Mouse (Mus musculus) spleen, adult 2 months (tissue): ENCODE measurements around the gene Pdha1. TPM values are rescaled to one million over a fixed set of nuclear protein-coding genes. Genes with fewer than 3 reads are reported as not detected.

ENCODE experiments used
- DNase-seq, 2 experiments: peaks; one replicate each; pipeline versions ENCODE4 v3.0.0 to v3.0.0-alpha.2; 2012 to 2021; ENCODE audit warnings: low spot score in 2 of 2, low read depth in 1 of 2
- H3K27ac ChIP-seq: fragments of 200-500 bp; 2 replicates; pipeline ENCODE4 v1.5.1; 2012; ENCODE audit warnings: low read length, inconsistent platforms; ENCODE audit not compliant: insufficient read depth
- H3K27me3 ChIP-seq: fragments of 200-500 bp; 2 replicates; pipeline ENCODE4 v1.6.1; 2012; ENCODE audit warnings: mild to moderate bottlenecking, moderate library complexity, low read length, inconsistent platforms; ENCODE audit not compliant: control insufficient read depth, insufficient read depth
- H3K36me3 ChIP-seq: fragments of 200-500 bp; 2 replicates; pipeline ENCODE4 v1.6.1; 2012; ENCODE audit warnings: mild to moderate bottlenecking, low read length, inconsistent platforms; ENCODE audit not compliant: control insufficient read depth, insufficient read depth
- H3K4me1 ChIP-seq: fragments of 200-500 bp; 2 replicates; pipeline ENCODE4 v1.6.1; 2011; ENCODE audit warnings: inconsistent platforms; ENCODE audit not compliant: control insufficient read depth, insufficient read depth, insufficient read length
- H3K4me3 ChIP-seq: fragments of 200-500 bp; 2 replicates; pipeline ENCODE4 v1.5.1; 2011; ENCODE audit warnings: mild to moderate bottlenecking, inconsistent platforms; ENCODE audit not compliant: insufficient read depth, insufficient read length; ENCODE audit errors: extremely low read depth
- CTCF ChIP-seq: fragments of 200-500 bp; IDR thresholded peaks from 2 replicates; pipeline ENCODE4 v1.5.1; 2011; ENCODE audit warnings: mild to moderate bottlenecking, inconsistent platforms; ENCODE audit not compliant: insufficient read depth, insufficient read length, insufficient replicate concordance; ENCODE audit errors: extremely low read depth
- POLR2A ChIP-seq: fragments of 200-500 bp; IDR thresholded peaks from 2 replicates; pipeline ENCODE4 v1.6.1; 2011; ENCODE audit warnings: low read depth, low read length, inconsistent platforms
- WGBS: fragments of 180-500 bp; shearing (Covaris S2); methylation state at CpG from one replicate; pipeline ENCODE4 v1.1.7; 2018; 5-methylcytosine and 5-hydroxymethylcytosine counted together
- polyA plus RNA-seq: library from polyadenylated mRNA; depleted of rRNA; stranded (reverse); fragments of >200 nt; gene quantifications from 2 replicates; pipeline ENCODE4 v1.2.3, GENCODE M21; 2012; rRNA removed

The Pdha1 gene
- polyA plus RNA-seq: 19.7 and 22.5 TPM in 2 replicates

- H3K4me3 ChIP-seq: peak within 1 kb of the TSS; percentile 88
- DNase-seq: peak; percentile 73 to 79
- TF ChIP-seq POLR2A (peak; percentile 13; the same call in 1 of the 2 replicates), CTCF (no peak)
- peaks cover 5% of the 10 kb centered on the region; the same call in 1 of the 2 replicates for H3K4me1 ChIP-seq
- no peaks in the 10 kb centered on the region for H3K36me3 ChIP-seq
- WGBS: 28% methylated on average over 63 of the region's 67 CpGs
- no peaks in the 10 kb centered on the region for H3K27me3 ChIP-seq
- peak within 1 kb of the TSS; percentile 98 for H3K27ac ChIP-seq
These were observed at the start of gene Pdha1 for GRCm38 (mm10) chrX:160137861-160138717. Pdha1 (minus strand) TSS chrX:160138413.

DNA sequence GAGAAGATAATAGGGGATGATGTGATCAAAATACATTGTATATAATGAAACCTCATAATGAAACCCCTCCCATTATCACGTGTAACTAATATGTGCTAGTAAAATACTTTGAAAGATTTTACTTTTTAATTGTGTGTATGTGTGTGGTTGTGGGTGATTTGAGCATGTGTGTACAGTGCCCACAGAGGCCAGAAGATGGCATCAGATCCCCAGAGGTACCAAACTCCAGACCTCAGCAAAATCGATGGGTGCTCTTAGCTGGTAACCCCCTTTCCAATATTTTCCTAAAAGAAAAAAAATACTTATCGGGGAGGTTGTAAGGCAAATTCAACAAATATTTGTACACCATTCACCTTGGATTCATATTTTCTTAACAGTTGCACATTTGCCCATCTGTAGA lies 40.8 kb upstream of the Pdha1 start:
- WGBS: 74% methylated on average over 3 of the region's 3 CpGs
- H3K27ac ChIP-seq: no peak overlapping the region
- H3K27me3 ChIP-seq: no peaks in the 10 kb centered on the region
- no peak for TF ChIP-seq CTCF
- no peak for TF ChIP-seq POLR2A
- no peaks in the 10 kb centered on the region for H3K4me1 ChIP-seq
- H3K4me3 ChIP-seq: no peak overlapping the region
- no peaks in the 10 kb centered on the region for H3K36me3 ChIP-seq
- DNase-seq: no peak

GRCm38 (mm10) chrX:160170150-160170549 lies 31.9 kb upstream of the Pdha1 start:
- Histone ChIP-seq H3K27ac (no peak overlapping the region), H3K36me3 (no peaks in the 10 kb centered on the region), H3K4me1 (no peaks in the 10 kb centered on the region), H3K27me3 (no peaks in the 10 kb centered on the region), H3K4me3 (no peak overlapping the region)
- 25% methylated on average over 3 of the region's 3 CpGs for WGBS
- peak in 1 of 2 experiments; percentile 41 for DNase-seq
- TF ChIP-seq CTCF: peak; percentile 28; the same call in 1 of the 2 replicates
- no peak for TF ChIP-seq POLR2A

- DNase-seq: no peak
- no peak for TF ChIP-seq POLR2A
- TF ChIP-seq CTCF: no peak
- H3K27ac ChIP-seq: no peak overlapping the region
- H3K4me1 ChIP-seq: no peaks in the 10 kb centered on the region
- no peaks in the 10 kb centered on the region for H3K36me3 ChIP-seq
- no peak overlapping the region for H3K4me3 ChIP-seq
- 72% methylated on average over 6 of the region's 6 CpGs for WGBS
- H3K27me3 ChIP-seq: no peaks in the 10 kb centered on the region
These were observed 28.2 kb upstream of the Pdha1 start for GRCm38 (mm10) chrX:160166246-160166985.

DNA sequence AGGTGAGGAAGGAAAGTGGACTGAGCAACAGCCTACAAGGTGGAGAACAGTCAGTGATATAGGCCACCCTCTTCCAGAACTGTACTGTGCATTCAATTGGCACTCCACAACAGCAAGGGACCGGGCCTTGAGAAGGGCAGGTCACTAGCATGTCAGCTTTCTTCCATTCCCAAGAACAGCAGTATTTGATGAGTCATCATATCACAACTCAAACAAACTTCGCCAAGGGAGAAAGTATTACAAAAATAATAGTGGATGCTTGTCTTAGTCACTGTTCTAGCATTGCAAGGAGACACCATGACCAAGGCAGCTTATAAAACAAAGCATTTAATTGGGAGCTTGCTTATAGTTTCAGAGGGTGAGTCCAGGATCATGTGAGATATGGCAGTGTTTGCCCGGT lies 26.0 kb upstream of the Pdha1 start:
- H3K27ac ChIP-seq: no peak overlapping the region
- no peaks in the 10 kb centered on the region for H3K27me3 ChIP-seq
- WGBS: 88% methylated on average over 3 of the region's 3 CpGs
- no peak for DNase-seq
- no peaks in the 10 kb centered on the region for H3K4me1 ChIP-seq
- no peaks in the 10 kb centered on the region for H3K36me3 ChIP-seq
- TF ChIP-seq CTCF (no peak), POLR2A (no peak)
- H3K4me3 ChIP-seq: no peak overlapping the region

- no peak for TF ChIP-seq CTCF
- TF ChIP-seq POLR2A: no peak
- DNase-seq: no peak
- WGBS: 56% methylated on average over 4 of the region's 4 CpGs
These were observed 15.1 kb upstream of the Pdha1 start for GRCm38 (mm10) chrX:160153147-160153815.

GRCm38 (mm10) chrX:160148859-160149258 lies 10.6 kb upstream of the Pdha1 start:
- TF ChIP-seq POLR2A: no peak
- TF ChIP-seq CTCF: no peak
- Histone ChIP-seq H3K27ac (no peak overlapping the region), H3K4me3 (no peak overlapping the region), H3K36me3 (no peaks in the 10 kb centered on the region), H3K4me1 (no peaks in the 10 kb centered on the region), H3K27me3 (no peaks in the 10 kb centered on the region)
- WGBS: 91% methylated on average over 3 of the region's 3 CpGs
- DNase-seq: no peak

More at GRCm38 (mm10) chrX:160153147-160153815, 15.1 kb upstream of the Pdha1 start:
- Histone ChIP-seq H3K4me1 (no peaks in the 10 kb centered on the region), H3K27me3 (no peaks in the 10 kb centered on the region), H3K27ac (no peak overlapping the region), H3K4me3 (no peak overlapping the region), H3K36me3 (no peaks in the 10 kb centered on the region)
